Mouse (Mus musculus) midbrain, embryonic 14.5 days (tissue): ENCODE measurements around the gene Efna5. TPM values are rescaled to one million over a fixed set of nuclear protein-coding genes. Genes with fewer than 3 reads are reported as not detected.

Experiments
- ATAC-seq: fragments of 200-750 bp; cut with Nextera tagmentation; 2 replicates; pipeline ENCODE4 v1.8.0; 2017; ENCODE audit warnings: moderate number of reproducible peaks, moderate library complexity; ENCODE audit not compliant: low FRiP score, low TSS enrichment
- DNase-seq: peaks from one replicate; pipeline ENCODE4 v3.0.0-alpha.2; 2015
- H3K27ac ChIP-seq: fragments of 300-500 bp; sonication (generic); replicated peaks from 2 replicates; pipeline ENCODE4 v1.5.1; 2014; ENCODE audit warnings: mild to moderate bottlenecking, low read depth, low read length, moderate library complexity
- H3K27me3 ChIP-seq: fragments of 300-500 bp; sonication (generic); 2 replicates; pipeline ENCODE4 v1.6.1; 2014; ENCODE audit warnings: low read length, control low read depth, mixed read lengths; ENCODE audit not compliant: control insufficient read depth, insufficient read depth
- H3K36me3 ChIP-seq: fragments of 300-500 bp; sonication (generic); 2 replicates; pipeline ENCODE4 v1.6.1; 2014; ENCODE audit warnings: low read length, control low read depth; ENCODE audit not compliant: control insufficient read depth, insufficient read depth
- H3K4me1 ChIP-seq: fragments of 300-500 bp; sonication (generic); 2 replicates; pipeline ENCODE4 v1.6.1; 2014; ENCODE audit warnings: mild to moderate bottlenecking, antibody characterized with exemption, low read length, control low read depth; ENCODE audit not compliant: control insufficient read depth, insufficient read depth
- H3K4me2 ChIP-seq: fragments of 300-500 bp; sonication (generic); 2 replicates; pipeline ENCODE4 v1.6.1; 2014; ENCODE audit warnings: mild to moderate bottlenecking, low read length, moderate library complexity
- H3K4me3 ChIP-seq: fragments of 300-500 bp; sonication (generic); replicated peaks from 2 replicates; pipeline ENCODE4 v1.5.1; 2014; ENCODE audit warnings: low read depth, low read length
- H3K9ac ChIP-seq: fragments of 300-500 bp; sonication (generic); replicated peaks from 2 replicates; pipeline ENCODE4 v1.6.1; 2014; ENCODE audit warnings: mild to moderate bottlenecking, low read length, moderate library complexity
- H3K9me3 ChIP-seq: fragments of 300-500 bp; sonication (generic); 2 replicates; pipeline ENCODE4 v1.6.1; 2016; ENCODE audit warnings: low read length, control low read depth, mixed read lengths; ENCODE audit not compliant: control insufficient read depth
- WGBS: fragments of 180-500 bp; shearing (Covaris S2); extraction: QIAGEN DNeasy Blood & Tissue Kit; methylation state at CpG from one replicate; pipeline ENCODE4 v1.1.7; 2014; 5-methylcytosine and 5-hydroxymethylcytosine counted together
- polyA plus RNA-seq: library from polyadenylated mRNA; unstranded; fragments of >200 nt; fragmentation: Nextera tagmentation; extraction: Ambion mirVana; gene quantifications from 2 replicates; pipeline ENCODE4 v1.2.1, GENCODE M21; 2014

Efna5 gene
- polyA plus RNA-seq, 1 experiment from 2014 or later: 90.8 TPM

DNA sequence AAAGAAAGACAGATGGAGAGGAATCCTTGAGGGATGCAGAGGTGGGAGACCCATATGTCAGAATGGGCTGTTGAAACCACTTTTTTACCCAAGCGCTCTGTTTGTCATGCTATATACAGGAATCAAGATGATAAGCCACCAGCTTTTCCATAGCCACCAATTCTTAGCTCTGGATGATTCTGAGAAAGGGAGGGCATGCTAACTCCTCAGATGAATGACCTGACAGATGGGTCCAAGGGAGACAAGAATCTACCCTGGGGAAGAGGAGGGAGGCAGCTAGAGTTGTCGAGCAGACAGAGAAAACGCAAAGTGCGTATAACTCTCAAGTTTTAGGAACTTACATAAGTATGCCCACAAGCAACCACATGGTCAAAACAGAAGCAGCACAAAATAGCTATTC lies 126.5 kb downstream of the Efna5 start:
- H3K4me3 ChIP-seq: no peak overlapping the region
- no peak overlapping the region for H3K27ac ChIP-seq
- ATAC-seq: no peak
- H3K27me3 ChIP-seq: no peaks in the 10 kb centered on the region
- H3K9me3 ChIP-seq: no peaks in the 10 kb centered on the region
- no peak for DNase-seq
- WGBS: 74% methylated on average over 4 of the region's 4 CpGs
- H3K4me1 ChIP-seq: 0 out of 2 replicates have a peak, but pooled peaks cover 4% of the 10 kb centered on the region
- H3K9ac ChIP-seq: no peak overlapping the region
- H3K36me3 ChIP-seq: no peaks in the 10 kb centered on the region
- H3K4me2 ChIP-seq: no peak overlapping the region

DNA sequence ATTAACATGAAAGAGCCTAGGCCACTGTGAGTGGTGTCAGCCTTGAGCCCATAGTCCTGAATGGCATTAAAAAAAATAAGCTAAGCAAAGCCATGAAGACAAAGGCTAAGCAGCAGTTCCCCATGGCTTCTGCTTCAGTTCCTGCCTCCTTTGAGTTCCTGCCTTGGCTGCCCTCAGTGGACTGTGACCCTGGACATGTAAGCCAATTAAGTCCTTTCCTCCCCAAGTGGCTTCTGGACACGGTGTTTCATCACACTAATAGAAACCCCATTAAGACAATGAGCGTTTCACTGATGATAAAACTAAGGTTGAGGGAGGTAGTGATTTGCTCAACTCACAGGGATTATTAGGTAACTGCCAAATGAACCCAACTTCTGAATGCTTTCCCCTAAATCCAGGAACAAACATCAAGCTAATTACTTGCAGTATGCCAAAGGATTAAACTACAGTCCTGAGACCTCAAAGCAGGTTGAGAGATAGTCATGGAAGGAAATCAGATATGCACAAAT lies 128.7 kb downstream of the Efna5 start:
- WGBS: 10% methylated on average over 2 of the region's 2 CpGs
- peaks cover 16% of the 10 kb centered on the region; the same call in 1 of the 2 replicates for H3K4me1 ChIP-seq
- no peak overlapping the region for H3K27ac ChIP-seq
- ATAC-seq (no peak), DNase-seq (no peak)
- H3K9me3 ChIP-seq: no peaks in the 10 kb centered on the region
- H3K27me3 ChIP-seq: no peaks in the 10 kb centered on the region
- no peak overlapping the region for H3K4me3 ChIP-seq
- no peak overlapping the region for H3K9ac ChIP-seq
- no peaks in the 10 kb centered on the region for H3K36me3 ChIP-seq
- H3K4me2 ChIP-seq: no peak overlapping the region

DNA sequence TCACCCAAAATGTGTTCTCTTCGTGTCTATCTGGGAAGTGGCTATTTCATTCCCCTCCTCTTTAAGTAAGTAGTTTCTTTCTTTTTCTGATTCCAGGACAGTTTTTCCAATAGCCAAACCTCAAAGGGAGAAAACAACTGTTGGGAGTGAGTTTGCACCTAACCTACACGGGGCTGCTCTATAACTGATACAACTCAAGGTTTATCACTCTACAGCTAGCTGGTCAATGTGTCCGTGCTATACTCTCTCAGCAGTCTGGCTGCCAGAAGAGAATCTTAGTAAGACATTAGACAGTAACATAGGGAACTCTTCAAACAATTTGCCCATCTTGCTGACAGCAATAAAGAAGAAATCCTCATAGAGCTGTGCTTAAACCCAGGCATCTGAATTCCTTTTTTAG lies 130.5 kb downstream of the Efna5 start:
- H3K27me3 ChIP-seq: no peaks in the 10 kb centered on the region
- no peak overlapping the region for H3K4me2 ChIP-seq
- no peak overlapping the region for H3K4me3 ChIP-seq
- H3K9ac ChIP-seq: no peak overlapping the region
- H3K4me1 ChIP-seq: peaks cover 16% of the 10 kb centered on the region; the same call in 1 of the 2 replicates
- 81% methylated on average over 3 of the region's 3 CpGs for WGBS
- ATAC-seq (no peak), DNase-seq (no peak)
- no peaks in the 10 kb centered on the region for H3K9me3 ChIP-seq
- no peaks in the 10 kb centered on the region for H3K36me3 ChIP-seq
- H3K27ac ChIP-seq: no peak overlapping the region

DNA sequence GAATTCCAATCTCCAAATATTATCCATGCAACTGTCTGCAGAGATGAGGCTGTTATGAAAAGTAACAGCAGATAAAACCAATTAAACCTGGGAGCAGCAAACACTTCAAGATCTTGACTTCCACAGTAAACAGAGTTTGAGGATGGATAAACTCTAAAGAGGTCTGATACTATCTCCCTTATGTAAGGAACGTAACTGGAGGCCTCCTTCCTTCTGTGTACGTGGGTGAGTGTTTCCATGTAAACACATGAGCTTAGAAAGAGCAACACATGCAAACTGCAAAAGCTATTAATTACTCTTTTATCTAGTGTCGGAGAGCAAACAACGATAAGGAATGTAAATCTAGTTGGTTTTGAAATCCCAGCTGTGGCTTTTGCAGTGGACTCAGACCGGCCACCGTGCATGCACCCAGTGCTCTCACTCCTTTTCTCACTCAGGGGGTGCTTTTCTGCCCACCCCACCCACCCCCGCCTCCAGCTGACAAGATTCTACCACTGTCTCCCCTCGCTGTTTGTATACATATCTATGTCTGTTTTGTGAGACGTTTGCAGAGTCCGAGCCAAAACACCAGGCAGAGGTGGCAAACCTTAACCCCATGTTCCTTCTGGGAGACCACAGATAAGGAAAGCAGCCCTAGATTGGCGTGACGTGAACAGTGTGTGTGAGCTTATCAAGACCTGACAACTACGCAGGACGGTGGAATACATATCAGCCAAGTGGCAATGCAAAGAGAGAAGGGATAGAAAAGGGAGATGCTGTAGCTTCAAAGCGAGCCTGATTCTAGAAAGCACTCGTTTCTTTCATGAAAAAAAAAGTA lies 132.1 kb downstream of the Efna5 start:
- Histone ChIP-seq H3K4me2 (no peak overlapping the region), H3K9me3 (no peaks in the 10 kb centered on the region), H3K27me3 (no peaks in the 10 kb centered on the region), H3K4me3 (no peak overlapping the region), H3K9ac (no peak overlapping the region), H3K4me1 (peaks cover 16% of the 10 kb centered on the region; the same call in 1 of the 2 replicates), H3K36me3 (no peaks in the 10 kb centered on the region), H3K27ac (no peak overlapping the region)
- WGBS: 58% methylated on average over 16 of the region's 16 CpGs
- ATAC-seq (no peak), DNase-seq (no peak)

DNA sequence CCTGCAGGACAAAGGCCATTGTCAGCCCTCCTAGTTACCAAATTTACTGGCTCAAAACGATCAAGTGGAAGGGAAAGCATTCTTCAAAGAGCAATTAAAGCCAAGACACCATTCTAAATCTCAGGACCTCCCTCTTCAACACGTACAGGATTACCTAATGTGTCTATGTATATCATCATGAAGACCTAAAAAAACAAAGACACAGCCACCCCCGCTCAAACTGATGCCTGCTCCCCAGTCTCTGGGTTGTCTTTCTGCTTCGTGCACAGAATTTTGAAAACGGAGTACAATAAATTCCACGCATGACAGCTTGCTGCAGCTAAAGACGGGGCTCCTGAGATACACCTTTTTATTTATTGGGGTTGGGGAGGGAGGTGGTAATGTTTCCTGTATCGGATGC lies 133.7 kb downstream of the Efna5 start:
- H3K4me3 ChIP-seq: no peak overlapping the region
- H3K27me3 ChIP-seq: no peaks in the 10 kb centered on the region
- H3K9me3 ChIP-seq: no peaks in the 10 kb centered on the region
- H3K27ac ChIP-seq: no peak overlapping the region
- 61% methylated on average over 8 of the region's 8 CpGs for WGBS
- no peaks in the 10 kb centered on the region for H3K36me3 ChIP-seq
- ATAC-seq: no peak
- H3K4me2 ChIP-seq: no peak overlapping the region
- no peak overlapping the region for H3K9ac ChIP-seq
- peaks cover 12% of the 10 kb centered on the region; the same call in 1 of the 2 replicates for H3K4me1 ChIP-seq
- DNase-seq: no peak

DNA sequence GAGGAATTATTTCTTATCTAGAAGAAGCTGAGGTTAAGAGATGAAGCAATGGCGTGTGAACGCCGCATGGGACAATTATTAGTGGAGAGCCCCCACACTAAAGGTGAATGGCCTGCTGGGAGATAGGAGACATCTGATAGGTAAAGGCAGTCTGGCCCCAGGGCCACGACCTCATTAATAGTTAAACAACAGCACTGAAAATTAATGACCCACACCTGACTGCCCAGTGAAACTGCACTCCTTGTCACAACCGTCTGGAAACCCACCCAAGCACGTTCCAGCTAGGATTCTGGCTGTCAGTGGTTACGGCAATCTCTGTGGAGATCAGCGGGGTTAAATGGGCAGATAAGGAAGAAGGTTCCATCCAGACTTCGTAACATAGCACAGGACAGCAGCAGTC lies 134.3 kb downstream of the Efna5 start:
- Histone ChIP-seq H3K4me1 (peaks cover 12% of the 10 kb centered on the region; the same call in 1 of the 2 replicates), H3K27ac (no peak overlapping the region), H3K4me3 (no peak overlapping the region), H3K9ac (no peak overlapping the region), H3K36me3 (no peaks in the 10 kb centered on the region), H3K4me2 (no peak overlapping the region), H3K9me3 (no peaks in the 10 kb centered on the region), H3K27me3 (no peaks in the 10 kb centered on the region)
- 78% methylated on average over 9 of the region's 9 CpGs for WGBS
- ATAC-seq (no peak), DNase-seq (no peak)

DNA sequence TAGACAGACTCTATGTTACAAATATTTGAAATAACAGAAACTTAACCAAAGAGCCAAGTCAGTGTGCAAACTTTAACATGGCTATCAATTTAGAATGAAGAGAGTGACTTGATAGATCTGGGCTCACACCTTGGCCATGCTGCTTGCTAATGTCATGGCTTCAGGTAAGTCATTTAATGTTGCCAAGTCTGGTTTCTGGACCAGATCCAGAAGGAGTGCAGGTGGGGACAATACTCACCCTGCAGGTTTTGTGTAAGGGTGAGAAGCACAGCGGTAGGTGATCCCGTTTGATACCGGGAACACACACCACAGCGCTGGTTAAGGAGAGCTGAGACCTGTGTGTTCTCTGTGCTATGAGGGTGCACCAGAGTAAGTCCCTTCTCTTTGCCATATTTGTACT lies 135.8 kb downstream of the Efna5 start:
- 98% methylated on average over 4 of the region's 4 CpGs for WGBS
- DNase-seq: no peak

DNA sequence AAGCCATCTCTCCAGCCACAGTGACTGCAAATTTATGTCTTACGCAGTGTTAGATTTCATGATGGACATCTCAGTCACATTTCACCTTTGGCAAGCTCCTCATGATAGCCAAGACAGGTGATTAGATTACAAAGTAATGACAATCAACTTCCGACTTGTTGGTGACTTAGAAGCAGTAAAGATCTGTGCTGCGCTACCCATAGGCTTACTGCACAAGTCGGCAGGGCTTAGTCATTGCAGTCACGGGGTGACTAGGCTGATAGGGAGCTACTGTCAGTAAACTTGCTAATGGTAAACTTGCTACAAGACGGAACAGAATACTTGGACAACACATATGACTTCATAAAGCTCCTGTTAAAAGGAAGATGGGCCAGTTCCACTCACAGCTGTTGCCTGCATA lies 136.9 kb downstream of the Efna5 start:
- ATAC-seq (no peak), DNase-seq (no peak)
- no peak overlapping the region for H3K4me2 ChIP-seq
- no peak overlapping the region for H3K9ac ChIP-seq
- WGBS: 90% methylated on average over 6 of the region's 6 CpGs
- no peak overlapping the region for H3K4me3 ChIP-seq
- H3K27me3 ChIP-seq: no peaks in the 10 kb centered on the region
- H3K9me3 ChIP-seq: no peaks in the 10 kb centered on the region
- H3K36me3 ChIP-seq: no peaks in the 10 kb centered on the region
- peaks cover 17% of the 10 kb centered on the region; the same call in 1 of the 2 replicates for H3K4me1 ChIP-seq
- H3K27ac ChIP-seq: no peak overlapping the region

More for the DNA sequence above, 135.8 kb downstream of the Efna5 start:
- Histone ChIP-seq H3K4me3 (no peak overlapping the region), H3K4me1 (peaks cover 13% of the 10 kb centered on the region; the same call in 1 of the 2 replicates), H3K36me3 (no peaks in the 10 kb centered on the region), H3K27me3 (no peaks in the 10 kb centered on the region), H3K9me3 (no peaks in the 10 kb centered on the region), H3K27ac (no peak overlapping the region), H3K9ac (no peak overlapping the region), H3K4me2 (no peak overlapping the region)
- ATAC-seq: no peak

DNA sequence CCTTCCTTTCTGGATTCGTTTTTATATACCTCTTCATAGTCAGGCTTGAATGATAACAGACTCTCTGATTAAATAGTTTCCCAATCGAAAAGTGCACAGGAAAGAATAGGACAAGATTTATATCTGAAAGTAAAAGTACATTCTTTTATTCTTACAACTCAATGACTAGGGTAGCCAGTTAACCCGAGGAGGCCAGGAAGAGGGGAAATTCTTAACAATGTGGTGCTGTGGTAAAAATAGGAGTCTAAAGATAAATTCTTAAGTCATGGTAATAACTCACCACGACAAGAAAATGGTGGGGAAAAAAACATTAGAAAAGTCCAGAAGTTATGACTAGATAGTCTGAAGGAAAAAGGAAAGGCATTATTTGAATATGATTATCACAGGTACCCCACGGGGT lies 139.4 kb downstream of the Efna5 start:
- Histone ChIP-seq H3K36me3 (no peaks in the 10 kb centered on the region), H3K4me3 (no peak overlapping the region), H3K9me3 (0 out of 2 replicates have a peak, but pooled peaks cover 3% of the 10 kb centered on the region), H3K27ac (no peak overlapping the region), H3K27me3 (no peaks in the 10 kb centered on the region), H3K9ac (no peak overlapping the region), H3K4me2 (no peak overlapping the region), H3K4me1 (peaks cover 8% of the 10 kb centered on the region)
- DNase-seq (no peak), ATAC-seq (no peak)
- WGBS: 81% methylated on average over 5 of the region's 5 CpGs
